Mouse (Mus musculus) urinary bladder, postnatal 4 days (tissue): ENCODE data around the gene Tbc1d25.
A peak's percentile ranks its signal among the peaks of the same experiment; 100 is the strongest.

Experiments used
- DNase-seq, 2 experiments: peaks; one replicate each; pipeline ENCODE4 v3.0.0; 2021 to 2022; ENCODE audit warnings: low spot score in 2 of 2

Gene Tbc1d25

DNA sequence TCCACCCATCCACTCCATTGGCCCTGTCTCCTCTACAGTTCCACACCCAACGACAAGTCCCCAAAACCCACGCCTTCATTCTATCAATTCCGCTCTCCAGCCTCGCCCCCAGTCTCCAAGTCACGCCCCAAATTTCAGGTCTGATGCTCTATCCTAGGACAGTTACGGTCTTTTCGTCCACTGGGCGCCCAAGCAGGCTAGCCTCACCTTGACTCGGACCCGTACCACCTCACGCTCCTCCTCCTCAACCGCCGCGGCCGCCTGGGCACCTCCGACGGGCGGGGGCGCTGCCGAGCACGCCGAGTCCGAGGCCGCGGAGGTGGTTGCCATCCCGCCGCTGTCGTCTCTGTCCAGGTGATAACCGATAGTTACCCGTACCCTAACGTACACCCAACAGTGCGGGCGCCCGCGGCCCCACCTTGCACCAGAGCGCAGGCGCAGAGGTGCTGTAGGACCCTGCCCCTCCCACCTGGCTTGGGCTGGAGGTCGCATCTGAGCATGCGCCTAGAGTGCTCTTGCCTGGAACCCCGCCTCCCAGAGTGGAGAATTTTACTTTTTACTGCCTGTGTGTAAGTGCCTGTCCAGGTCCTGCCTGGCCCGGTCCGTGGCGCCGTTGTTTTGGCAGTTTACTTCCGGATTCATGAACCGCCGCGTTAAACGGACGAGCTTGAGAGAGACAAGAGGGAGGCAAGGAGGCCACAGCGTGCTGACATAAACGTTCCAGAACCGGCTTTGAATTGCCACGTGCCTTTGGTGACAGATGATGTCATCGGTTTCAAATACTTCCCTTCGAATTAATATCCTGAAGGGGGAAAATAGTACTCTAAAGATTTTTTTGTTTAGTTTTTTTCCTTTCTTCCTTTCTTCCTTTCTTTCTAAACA, at the start of gene Tbc1d25:
TSS of gene Tbc1d25 (minus strand) at position 678 of the 882 bp plus-strand sequence.
- DNase-seq, result peak; percentile 80

DNA sequence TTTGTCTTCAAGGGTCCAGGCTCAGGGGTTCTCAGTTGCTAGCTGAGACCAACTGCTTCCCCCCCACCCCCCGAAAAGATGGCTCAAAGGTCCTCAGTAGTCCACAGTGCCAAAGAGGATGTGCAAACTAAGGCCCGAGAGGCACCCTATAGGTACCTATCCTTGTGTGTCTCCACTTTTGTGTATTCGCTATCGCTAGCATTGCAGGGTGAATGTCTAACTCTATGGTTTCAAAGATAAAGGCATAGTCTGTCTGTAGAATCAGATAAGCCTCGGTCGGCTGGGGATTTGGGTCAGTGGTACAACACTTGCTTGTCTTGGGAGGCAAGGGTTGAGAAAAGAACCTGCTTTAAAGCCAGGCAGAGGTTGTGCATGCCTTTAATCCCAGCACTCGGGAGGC, 47.5 kb upstream of the Tbc1d25 start:
- no peak for DNase-seq

DNA sequence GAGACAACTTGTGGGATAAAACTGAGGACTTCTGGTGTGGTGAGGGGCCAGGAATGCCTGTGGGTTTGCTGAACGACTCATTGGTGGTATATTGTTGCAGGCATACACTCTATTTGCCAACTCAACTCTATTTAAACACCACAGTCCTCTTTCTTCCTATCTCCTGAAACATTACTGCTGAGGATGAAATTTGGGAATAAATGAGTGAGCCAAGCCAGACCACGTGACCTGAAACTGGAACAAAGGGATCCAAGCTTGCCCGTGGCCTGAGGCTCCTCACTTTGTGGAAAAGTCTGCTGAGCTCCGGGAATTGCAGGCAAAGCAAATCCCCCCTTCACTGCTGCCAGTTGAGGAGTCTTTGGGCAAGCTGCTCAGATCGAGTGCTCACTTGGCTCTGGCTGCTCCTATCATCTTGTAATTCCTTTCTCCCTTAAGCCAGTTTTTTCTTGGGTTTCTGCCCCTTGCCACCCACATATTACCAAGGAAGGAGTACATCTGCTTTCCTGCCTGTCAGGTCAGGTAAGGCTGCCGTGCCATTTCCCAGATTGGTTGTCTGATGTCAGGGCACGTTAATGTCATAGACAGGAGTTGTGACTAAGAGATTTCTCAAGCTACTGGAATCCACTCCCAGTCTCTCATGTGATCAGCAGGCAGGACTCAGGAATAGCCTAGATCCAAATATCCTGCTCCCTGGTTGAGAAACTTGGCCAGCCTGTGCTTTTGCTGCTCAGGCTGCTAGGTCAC, 46.9 kb upstream of the Tbc1d25 start:
- DNase-seq, result no peak

DNA sequence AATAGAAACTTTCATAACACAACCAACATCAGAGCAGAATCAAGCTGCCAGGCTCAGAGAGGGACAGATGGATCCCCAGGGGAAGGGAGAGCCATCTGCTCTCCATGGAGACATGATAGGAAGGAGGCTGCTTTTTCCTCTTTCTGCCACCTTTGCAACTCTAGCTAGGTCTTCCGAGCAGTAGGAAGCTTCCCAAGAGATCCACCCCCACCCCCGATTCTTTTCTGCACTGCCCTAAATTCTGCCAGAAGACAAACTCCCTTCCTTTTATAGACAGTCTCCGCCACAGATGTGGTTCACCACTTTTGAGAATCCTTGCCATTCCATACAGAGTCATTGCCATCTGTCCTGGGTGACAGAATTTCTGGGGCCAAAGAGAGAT, 46.3 kb upstream of the Tbc1d25 start:
- no peak for DNase-seq

DNA sequence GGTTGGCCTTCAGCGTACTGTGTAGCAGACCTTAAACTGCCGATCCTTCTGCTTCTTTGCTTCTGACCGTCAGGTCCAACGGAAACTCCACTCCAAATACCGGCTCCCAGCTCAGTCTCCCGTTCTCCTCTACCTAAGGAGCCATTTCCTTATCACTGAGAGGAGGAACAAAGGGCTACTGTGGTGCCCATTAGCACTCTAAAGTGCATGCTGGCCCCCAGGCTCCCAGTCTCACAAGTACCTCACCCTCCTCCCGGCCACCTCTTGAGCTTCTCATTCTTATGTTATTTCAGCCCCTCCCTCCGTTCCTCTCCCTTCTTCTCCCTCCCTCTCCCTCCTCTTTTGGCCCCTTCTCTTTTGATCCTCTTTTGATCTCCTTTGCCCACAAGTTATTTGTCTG, 43.7 kb upstream of the Tbc1d25 start:
- no peak for DNase-seq

DNA sequence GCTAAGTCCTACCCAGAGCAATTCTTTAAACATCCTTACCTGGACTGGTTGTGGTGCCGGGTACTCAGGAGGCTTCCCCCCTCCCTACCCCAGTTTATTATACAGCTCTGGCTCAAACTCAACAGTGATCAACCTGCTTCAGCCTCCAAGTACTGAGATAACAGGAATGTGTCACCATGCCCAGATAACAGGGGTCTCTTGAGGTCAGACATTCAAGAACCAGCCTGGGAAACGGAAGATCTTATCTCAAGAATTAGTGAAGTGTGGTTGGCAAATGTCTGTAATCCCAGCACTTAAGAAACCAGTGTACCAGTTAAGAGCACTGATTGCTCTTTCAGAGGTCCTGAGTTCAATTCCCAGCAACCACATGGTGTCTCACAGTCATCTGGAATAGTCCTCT, 42.1 kb upstream of the Tbc1d25 start:
- no peak for DNase-seq

DNA sequence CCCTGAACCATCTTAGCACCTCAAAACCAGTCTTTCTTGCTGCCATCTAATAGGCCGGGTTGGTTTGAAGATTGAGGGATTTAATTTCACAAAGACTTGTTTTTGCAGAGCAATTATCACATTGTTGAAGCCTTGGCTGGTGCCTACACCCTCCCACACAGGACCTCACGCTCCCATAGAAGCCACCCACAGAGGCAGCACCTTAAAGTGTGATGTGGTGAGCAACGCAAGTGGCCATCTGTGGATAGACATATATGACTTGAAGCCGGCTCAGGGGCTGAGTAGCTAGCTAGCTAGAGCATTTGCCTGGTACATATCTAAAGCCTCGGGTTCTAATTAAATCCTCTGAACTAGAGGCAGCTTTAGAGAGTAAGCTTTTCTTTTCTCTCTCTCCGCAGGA, 41.4 kb upstream of the Tbc1d25 start:
- DNase-seq, result no peak

DNA sequence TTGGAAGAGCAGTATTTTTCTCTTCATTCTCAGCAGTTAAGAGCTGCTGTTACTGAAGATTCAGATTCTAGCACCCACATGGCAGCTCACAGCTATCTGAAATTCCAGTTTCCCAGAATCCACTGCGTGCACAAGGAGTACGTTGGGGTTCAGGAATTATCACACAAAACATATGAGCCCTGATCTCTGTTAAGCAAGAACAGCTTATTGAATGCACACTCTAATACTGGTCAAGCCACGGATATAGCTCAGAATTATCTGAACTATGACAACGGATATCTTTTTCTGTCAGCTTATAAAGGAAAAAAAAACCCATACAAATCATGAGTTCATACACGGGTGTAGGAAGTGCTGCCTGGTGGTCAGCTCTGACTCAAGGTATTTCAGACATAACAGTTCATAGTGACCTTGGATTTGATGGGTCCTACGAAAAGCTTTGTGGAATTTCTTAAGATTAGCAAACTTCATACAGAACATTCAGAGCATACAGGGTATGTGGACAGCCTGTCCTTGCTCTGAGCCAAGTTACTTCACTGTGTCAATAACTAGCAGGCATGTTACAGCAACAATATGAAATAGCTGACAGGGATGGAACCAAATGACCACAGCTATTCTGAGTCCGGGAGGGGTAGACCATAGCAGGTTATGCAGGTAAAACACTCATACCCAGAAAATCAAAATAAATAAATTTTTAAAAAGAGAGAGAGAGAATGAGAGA, 35.7 kb upstream of the Tbc1d25 start:
- no peak for DNase-seq

DNA sequence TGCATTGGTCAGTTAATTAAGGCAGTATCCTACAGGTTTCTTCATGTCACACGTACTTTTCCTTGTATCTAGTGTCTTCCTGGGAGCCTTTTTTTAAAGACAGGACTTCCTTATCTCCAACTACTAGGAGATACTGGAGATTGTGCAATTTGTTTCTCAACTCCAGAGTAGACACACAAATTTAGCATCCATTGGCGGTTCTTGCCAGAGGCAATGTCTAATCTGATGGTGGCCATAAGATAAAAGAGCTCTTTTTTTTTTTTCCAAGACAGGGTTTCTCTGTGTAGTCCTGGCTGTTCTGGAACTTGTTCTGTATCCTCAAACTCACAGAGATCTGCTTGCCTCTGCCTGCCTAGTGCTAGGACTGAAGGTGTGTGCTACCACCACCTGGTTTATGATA, 33.7 kb upstream of the Tbc1d25 start:
- no peak for DNase-seq

DNA sequence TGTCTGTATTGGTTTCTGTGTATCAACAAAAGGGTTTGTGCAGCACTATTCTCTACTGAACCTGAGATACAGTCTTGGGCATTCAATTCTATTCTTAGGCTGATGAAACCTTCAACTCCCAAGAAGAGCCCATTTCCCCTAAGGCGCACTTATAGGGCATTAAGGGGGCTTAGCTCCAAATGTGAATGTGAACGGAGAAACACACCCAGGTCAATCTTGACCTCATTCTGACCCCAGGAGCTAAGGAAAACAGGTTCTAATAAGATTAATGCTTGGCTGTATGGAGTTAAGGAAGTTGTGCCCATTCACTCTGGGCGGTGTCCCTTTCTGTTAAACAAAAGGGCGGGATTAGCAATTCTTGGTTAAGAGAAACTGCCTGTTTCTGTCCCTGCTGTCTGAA, 31.2 kb upstream of the Tbc1d25 start:
- no peak for DNase-seq

DNA sequence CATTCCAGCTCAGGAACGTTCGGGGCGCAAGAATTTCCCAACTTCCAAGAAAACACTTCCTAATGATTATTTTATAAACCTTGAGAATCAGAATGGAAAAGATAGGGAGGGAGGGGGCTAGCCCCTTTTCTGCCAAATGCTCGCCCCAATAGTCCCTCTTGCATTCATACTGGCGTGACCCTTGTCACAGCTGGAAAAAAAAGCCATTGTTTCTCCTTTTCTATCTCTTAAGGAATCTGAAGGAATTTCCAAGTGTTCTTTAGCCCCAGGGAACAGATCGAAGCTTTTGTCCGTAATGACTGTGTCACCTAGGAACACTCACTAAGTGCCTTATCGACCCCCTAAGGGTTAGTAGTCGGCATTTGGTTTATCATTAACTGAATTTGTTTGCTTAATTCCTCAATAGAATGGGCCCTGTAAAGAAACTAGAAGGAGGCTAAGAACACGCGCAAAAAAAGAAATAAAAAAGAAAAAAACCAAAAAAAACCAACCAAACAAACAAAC, 30.8 kb upstream of the Tbc1d25 start:
- DNase-seq, result no peak

DNA sequence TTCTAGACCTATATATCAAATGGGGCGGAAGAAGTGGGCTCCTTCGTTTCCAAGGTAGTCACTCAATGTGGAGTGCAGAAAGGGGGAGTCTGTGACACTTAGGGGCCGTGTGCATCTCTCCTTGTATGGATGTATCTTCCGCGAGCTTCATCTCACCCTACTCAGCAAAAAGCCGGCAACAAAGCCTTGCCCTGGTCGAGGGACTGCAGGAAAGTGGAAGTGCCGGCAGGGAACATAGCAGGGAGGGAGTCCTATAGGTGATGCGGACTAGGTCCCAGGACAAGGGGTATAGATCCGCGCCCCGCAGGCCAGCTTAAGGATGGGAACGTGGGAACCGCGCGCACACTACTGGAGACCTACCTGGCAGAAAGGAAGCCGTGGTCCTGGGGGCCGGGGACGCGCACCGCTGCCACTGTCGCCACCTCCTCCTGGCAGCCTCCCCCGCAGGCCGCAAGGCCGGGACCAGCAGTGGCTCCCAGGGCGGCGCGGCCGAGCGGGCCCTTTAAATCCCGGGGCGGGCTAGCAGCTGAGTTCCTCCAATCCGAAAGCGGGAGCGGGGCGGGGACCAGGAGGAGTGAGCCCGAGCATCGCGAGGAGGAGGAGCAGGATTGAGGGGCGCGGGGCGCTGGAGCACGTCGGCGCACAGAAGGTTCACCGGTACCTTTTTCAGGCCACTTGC, 30.2 kb upstream of the Tbc1d25 start, which contains the start of gene Porcn:
TSS of gene Porcn (minus strand) at position 511 of the 679 bp plus-strand sequence.
- DNase-seq, result peak; percentile 69 to 85

DNA sequence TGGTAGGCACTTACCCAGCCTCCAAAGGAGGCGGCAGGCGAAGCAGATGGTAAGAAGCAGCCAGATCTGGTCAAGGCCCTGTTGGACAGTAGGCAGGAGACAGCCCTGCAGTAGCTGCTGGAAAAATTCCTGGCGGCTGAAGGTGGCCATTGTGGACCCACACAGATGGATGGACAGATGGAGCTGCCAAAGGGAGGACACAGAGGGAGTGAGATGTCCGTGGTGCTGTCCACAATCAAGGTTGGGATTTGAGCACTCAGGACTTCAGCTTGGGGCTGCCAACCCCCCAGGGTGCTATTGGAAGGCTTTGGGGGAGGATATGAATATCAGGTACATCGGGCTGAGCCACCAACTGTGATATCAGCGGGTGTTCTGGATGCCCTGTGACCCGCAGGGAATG, 29.6 kb upstream of the Tbc1d25 start:
- no peak for DNase-seq

DNA sequence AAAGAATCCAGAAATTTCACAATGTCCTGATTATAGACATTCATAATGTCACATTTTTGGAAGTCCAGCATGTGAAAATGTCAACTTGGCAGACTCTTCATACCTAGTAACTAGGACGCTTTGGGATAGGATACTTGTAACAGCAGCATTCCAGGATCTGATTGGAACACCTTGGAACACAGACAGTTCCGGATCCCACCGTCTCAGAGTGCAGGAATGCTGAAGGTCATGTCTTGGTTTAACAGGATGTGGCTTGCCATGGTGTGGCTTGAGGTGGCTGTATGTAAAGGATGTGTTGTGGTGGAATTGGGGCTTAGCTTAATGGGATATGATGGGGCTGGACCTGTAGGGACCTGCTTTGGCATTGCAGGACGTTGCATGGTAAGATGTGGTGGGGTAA, 29.1 kb upstream of the Tbc1d25 start:
- no peak for DNase-seq

DNA sequence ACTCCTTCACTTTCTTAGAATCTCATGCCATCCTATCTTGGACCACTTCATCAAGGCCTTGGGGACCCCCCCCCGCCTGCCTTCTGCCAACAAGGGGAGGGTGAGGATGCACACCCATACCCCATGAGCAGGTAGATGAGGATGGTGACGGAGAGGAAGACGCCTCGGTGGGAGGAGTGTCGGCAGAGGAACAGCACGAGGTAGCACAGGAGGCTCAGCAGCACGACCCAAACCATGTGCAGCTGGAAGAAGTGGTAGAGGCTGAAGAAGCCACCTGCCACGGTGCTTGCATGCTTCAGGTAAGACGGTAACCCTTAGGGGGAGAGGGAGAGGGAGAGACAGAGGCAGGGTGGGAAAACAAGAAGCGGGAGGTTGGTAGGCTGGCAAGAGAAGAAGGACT, 28.1 kb upstream of the Tbc1d25 start:
- DNase-seq, result no peak

DNA sequence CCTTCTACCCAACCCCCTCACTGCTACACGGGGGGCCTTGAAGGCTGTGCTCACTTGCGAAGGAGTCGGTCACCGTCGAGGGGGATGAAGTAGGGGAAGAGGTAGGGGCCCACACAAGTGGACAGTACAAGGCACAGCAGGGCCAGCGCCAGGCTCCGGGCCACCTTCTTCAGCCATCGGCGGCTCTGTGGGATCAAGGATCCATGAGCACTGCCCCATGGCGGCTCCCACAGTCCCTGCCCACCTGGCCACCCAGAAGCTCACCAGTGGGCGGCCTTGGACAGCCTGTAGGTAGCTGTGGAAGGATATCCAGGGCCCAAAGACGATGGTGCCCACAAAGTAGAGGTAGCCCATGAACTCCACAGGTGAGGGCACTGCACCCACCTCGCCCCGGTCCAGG, 27.1 kb upstream of the Tbc1d25 start:
- DNase-seq, result no peak

DNA sequence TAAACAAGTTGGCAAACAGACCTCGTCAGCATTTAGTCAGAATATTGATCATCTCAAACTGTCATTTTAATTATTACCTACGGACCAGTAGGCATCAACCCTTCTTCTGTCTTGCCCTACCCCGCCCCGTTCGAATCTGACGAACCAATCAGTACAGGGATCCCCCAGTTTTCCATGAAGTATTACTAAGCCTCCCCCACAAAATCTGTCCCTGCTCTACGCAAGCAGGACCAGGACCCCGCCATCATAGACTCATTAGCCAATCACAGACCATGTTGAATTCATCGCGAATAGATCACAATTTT, 17.4 kb upstream of the Tbc1d25 start, which contains the start of gene Ebp:
TSS of gene Ebp (minus strand) at position 94 of the 305 bp plus-strand sequence.
- DNase-seq, result no peak

DNA sequence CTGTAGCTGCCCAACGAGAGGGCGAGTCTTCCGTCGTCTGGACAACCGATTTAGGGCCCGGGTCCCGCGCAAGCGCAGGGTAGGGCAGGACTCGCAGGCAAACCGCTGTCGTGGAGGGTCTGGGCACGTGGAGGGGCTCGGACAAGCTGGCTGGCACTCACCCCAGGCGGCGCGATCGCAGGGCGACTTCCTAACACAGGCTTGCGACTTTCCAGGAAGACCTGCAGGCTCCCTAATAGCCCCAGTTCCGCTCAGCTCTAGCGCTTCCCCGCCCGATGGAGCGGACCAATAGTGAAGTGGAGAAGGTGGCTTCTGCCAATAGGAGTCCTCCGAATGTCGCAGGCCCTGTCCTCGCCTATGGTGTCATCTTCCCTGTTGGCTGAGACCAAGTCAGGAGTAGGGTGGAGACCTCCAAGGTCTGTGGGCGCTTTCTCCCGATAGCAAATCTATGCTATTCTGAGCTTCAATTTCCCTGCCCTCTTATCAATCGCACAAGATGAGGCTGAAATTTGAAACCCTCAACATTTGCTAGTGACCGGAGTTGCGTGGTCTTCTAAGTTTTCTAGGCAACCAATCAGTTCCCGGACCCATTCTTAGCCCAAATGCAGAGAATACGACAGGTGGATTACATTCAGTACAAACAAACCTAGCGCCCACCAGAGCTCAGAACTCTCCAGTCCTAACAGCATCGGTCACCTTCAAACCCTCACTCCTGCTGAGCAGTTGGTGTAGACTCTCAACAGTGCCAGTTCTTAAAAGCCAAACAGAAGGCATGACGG, 16.8 kb upstream of the Tbc1d25 start:
- peak; percentile 71 to 76 for DNase-seq

DNA sequence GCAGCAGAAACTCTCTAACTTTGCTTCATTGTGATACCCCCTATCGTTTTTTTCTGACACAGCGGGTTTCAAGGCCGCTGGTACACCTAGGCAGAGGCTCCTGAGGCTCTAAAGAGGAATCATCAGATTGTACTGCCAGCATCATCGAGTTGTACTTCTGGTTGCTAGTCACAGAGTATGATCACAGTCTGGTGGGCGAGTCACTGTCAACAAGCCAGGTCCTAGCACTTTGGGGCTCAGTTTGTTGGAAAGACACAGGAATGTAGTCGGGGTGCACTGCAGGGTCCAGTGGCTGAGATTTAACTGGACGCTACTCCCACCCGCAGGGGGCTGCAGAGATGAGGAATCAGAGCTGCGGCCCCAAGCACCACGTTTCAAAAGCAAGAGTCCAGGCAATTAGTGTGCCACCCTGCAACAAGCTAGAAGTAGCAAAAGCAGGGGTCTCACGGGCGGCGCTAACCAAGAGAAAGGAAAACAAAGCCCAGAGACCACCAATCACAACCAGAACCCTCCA, 16.2 kb upstream of the Tbc1d25 start:
- peak in 1 of 2 experiments; percentile 18 for DNase-seq

DNA sequence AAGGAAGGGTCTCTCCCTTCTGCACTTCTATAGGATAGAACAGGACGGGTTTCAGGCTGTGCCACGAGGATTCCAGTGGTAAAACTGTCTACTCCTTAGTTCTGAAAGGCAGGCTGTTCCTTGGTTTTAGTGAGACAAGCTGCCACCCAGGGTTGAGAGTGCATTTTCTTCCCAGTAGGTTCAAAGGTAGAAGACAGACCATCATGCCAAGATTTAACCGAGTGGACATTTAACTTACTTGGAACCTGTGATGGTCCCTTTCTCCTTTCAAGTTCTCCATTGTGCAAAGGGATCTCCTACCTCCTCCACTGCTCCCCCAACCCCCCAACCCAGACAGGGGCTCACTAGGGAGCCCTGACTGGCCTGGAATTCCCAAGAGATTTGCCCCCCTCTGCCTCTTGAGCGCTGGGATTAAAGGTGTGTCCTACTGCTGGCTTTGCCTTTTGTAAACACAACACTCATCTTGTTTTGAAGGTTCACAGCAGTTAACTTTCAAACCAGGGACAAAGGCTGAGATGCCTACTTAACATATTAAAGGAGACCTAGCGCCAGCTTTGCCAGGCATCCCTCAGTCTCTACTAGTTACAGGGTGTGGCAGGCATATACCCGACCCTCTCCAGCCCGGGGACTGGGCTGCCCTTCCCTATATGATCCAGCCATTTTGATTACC, 7.0 kb upstream of the Tbc1d25 start:
- DNase-seq, result no peak
